Mouse (Mus musculus): ENCODE data around the gene Pgr.

Gene Pgr

DNA sequence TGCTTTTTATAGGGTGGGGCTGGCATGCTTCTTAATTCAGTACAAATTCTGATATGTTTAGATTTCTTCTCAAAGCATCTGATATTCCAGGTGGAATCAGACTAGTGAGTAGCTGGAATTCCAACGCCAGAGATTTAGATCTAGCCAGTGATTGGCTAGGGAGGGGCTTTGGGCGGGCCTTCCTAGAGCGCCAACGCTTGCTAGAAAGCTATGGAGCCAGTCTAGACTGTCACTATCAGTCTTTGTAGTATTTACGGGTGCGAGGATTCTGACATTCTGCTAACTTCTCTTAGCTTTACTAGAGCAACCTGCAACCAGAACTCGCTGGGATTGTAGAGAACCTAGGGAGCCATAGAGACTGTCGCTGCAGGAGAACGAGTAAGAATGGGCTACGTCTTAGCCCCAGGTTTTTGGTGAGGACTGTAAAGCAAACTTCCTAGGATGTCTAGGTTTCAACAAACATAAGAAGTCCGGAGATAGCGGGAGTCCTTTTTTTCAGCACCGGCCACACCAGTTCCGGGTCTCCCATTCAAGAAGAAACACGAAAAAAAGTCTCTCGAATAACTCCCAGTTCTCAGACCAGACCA, at the start of gene Pgr:
TSS of gene Pgr (plus strand) at position 218 of the 587 bp plus-strand sequence.
- no peak for DNase-seq (ENCODE audit: low spot score in 2 of 2)

DNA sequence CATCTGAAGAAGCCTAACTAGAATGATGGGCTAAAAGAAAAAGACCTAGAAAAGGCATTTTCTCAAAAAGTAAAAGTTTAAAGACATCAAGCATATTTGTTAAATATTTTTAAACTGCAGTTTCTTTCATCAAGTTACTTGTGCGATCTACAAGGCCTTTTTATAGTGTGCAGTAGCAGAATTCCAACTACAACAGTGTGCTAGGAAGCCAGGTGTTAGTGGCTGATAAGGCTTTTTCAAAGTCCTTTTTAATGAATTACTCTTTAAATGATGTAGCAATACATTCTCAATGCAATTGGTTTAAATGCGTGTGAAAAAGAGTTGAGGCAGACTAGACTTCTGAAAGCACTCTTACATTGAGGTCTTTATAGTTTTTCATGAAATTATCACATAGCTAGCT, 42.2 kb upstream of the Pgr start:
- DNase-seq (ENCODE audit: low spot score in 2 of 2): no peak

DNA sequence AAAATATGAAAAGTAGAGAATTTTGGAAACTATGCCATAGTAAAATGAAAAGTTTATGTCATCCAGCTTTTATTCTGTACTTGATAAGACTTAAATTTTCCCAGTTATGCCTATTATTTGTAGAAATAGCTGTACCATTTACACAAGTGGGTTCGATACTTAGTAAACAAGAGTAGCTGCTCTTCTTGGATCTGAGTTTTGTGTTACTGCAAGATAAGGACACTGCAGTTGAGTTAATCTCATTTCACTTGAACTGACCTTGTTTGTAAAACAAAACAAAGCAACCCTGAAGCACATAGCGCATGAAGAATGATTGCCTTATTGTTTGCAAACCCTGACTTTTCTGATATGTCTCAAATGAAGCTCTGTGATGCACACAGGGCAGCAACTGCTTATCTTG, 31.1 kb upstream of the Pgr start:
- no peak for DNase-seq (ENCODE audit: low spot score in 2 of 2)

DNA sequence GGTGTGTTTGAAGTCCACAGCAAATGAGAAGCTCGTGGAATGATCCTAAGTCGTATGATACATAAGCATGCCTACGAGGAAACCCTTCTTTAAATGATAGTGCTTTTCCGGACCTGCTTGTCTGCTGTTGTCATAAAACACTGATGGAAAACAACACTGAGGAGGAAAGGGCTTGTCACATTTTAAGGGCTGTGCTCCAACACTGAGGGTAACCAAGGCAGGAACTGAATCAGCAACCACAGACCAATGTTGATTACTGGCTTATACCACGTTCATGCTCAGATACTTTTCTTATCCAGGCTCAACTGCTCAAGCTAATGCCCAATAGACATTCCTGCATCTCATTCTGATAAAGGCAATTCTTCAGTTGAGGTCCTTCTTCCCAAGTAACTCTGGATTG, 4.4 kb upstream of the Pgr start:
- no peak for DNase-seq (ENCODE audit: low spot score in 2 of 2)

DNA sequence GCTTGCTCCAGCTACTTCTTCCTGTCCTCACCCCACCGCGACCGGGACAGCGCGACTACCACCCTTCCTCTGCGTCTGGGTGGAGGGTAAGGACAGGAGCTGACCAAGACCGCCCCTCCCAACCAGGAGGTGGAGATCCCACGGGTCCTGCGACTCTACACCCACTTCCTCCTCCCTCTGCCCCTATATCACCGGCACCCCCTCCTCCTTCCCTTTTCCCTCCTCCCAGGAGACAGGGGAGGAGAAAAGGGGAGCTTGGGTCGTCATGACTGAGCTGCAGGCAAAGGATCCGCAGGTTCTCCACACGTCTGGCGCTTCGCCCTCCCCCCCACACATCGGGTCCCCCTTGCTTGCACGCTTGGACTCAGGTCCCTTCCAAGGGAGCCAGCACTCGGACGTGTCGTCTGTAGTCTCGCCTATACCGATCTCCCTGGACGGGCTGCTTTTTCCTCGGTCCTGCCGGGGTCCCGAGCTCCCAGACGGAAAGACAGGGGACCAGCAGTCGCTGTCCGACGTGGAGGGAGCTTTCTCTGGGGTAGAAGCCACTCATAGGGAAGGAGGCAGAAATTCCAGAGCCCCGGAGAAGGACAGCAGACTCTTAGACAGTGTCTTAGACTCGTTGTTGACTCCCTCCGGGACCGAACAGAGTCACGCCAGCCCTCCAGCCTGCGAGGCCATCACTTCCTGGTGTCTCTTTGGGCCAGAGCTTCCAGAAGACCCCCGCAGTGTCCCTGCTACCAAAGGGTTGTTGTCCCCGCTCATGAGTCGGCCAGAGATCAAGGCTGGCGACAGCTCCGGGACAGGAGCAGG, 775 bp downstream of the Pgr start:
- peak; percentile 0 to 3 for DNase-seq (ENCODE audit: low spot score in 2 of 2)

DNA sequence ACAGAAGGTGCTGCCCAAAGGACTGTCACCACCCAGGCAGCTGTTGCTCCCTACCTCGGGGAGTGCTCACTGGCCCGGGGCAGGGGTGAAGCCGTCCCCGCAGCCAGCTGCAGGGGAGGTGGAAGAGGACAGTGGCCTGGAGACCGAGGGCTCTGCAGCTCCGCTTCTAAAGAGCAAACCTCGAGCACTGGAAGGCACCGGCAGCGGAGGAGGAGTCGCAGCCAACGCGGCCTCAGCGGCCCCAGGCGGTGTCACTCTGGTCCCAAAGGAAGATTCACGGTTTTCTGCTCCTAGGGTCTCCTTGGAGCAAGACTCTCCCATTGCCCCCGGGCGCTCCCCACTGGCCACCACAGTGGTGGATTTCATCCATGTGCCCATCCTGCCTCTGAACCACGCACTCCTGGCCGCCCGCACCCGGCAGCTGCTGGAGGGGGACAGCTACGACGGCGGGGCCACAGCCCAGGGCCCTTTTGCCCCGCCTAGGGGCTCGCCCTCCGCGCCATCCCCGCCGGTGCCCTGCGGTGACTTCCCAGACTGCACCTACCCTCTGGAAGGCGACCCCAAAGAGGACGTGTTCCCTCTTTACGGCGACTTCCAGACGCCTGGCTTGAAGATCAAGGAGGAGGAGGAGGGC, 1.5 kb downstream of the Pgr start:
- peak in 1 of 2 experiments; percentile 1 for DNase-seq (ENCODE audit: low spot score in 2 of 2)

DNA sequence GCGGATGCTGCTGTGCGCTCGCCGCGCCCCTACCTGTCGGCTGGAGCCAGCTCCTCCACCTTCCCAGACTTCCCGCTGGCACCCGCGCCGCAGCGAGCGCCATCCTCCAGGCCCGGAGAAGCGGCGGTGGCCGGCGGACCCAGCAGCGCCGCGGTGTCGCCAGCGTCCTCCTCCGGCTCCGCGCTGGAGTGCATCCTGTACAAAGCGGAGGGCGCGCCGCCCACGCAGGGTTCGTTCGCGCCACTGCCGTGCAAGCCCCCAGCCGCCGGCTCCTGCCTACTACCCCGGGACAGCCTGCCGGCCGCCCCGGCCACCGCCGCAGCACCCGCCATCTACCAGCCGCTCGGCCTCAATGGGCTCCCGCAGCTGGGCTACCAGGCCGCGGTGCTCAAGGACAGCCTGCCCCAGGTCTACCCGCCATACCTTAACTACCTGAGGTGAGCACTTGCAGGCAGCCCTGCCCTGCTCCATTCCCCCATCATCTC, 2.1 kb downstream of the Pgr start:
- DNase-seq (ENCODE audit: low spot score in 2 of 2): peak in 1 of 2 experiments; percentile 3

DNA sequence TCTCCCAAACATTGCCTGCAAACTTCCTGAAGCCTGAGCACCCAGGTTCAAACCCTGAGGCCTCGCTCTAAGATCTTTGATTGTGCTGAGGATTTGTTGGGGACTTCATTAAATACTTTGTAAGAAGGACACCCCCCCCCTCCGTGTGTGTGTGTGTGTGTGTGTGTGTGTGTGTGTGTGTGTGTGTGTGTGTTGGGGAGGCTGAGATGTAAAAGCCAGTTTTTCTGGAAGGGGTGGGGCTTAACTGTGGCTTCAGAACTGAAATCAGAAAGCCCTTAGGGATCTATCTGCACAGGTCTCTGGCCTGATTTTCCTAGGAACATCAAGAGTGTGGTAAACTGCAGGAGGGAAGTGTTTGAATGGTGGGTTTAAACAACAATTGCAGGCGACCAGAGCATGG, 2.6 kb downstream of the Pgr start:
- no peak for DNase-seq (ENCODE audit: low spot score in 2 of 2)

DNA sequence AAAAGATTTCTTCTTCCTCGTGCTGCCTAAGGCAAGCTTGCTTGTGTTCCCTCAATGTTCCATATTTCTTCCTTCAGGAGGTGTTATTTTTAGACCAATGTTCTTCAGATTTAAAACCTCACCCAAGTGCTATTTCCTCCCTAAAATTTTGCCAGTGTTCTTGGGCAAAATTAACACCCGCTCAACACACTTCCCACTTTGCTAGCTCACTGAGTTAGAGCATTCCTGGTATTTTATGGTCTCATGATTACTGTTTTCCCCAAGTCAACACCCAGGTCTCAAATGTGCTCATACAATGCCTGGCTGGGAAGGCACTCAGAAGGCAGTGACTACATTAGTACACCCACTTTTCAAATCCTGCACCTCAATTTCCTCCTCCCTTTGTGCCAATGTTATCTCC, 27.9 kb downstream of the Pgr start:
- DNase-seq (ENCODE audit: low spot score in 2 of 2): no peak

DNA sequence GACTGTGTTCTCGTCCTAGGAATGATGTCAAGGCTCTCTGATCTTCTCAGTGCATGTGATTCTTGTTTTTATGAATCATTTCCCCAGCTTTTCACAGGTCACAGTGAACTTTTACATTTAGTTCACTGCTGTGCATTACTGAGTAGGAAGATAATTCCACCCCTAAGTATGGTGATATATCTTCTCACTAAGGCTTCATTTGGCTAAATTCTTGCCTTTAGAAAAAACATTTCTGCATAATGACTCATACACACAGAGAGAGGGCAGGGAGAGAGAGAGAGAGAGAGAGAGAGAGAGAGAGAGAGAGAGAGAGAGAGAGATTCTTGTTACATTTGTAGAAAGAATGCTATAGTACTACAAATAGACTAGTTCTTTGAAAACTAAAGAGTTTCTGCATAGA, 38.1 kb downstream of the Pgr start:
- no peak for DNase-seq (ENCODE audit: low spot score in 2 of 2)

DNA sequence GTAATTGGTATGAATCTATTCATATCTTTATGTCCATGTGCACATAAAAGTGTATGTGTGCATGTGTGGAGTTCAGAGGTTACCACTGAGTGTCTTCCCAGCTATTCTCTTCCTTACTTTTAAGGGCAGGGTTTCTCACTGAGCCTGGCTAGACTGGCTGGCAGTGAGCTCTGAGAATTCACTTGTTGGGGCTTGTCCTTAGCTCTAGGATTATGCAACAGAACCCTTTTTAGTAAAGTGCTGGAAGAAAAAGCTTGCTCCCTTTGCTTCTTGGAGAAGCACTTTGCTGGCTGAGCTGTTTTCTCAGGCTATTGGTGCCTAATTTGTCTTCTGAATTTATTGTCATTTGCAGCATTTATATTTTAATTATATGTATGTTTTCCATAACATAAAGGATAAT, 53.7 kb downstream of the Pgr start:
- DNase-seq (ENCODE audit: low spot score in 2 of 2): no peak

DNA sequence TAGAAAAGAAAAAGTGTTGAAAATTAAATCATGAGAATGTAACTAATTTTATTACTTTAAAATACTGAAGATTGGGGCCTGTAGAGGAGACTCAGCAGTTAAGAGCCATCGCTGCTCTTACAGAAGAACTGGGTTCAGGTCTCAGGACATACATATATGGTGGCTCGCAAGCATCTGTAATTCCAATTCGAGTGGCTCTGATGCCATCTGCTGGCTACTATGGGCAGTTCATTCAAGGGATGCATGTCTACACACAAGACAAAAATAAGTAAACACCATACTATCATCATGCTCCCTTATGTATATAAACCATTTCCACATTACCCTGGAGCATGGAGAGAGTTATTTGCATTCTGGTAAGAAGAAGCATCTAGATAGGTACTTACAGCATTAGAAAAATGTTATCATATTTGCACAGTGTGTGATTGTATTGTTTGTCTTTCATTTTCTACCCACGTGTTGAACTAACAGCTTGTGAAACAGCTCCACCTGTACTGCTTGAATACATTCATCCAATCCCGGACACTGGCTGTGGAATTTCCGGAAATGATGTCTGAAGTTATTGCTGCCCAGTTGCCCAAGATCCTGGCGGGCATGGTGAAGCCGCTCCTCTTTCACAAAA, 65.0 kb downstream of the Pgr start:
- DNase-seq (ENCODE audit: low spot score in 2 of 2): peak; percentile 7 to 19

DNA sequence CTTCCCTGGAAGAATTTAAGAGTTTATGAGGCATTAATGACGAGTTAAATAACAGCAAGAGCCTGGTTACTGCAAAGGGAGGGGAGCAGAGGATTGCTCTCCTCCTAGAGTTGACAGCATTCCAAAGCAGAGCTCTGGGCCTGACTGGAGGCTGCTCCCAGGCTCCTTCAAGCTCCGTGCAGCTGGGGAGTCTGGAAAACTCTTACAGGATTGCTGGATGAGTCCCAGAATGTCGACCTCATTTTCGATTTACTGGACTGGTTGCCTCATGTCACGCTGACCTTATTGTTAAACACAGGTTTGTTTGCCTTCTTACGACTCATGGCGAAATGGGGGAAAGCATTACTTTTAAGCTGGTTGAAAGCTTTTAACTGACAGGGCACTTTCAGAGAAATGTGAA, 70.6 kb downstream of the Pgr start:
- peak; percentile 9 to 33 for DNase-seq (ENCODE audit: low spot score in 2 of 2)

DNA sequence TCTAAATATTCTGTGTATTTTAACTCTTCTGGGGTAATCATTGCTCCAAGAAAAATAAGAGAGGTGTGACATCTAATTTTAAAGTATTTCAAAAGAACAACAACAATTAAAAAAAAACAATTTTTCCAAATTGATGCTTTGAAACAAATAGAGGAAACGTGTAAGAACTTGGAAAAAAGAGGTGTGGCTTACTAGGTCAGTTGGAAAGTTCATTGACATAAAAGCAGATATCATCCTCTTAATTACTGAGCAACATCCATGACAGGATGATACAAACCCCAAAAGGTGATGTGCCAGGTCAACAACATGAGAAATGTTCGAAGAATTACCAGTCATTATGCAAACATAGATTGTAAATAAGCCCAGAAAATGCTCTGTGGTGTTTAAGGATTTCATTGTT, 71.9 kb downstream of the Pgr start, which contains the start of gene Gm16485:
TSS of gene Gm16485 (plus strand) at position 301 of the 400 bp plus-strand sequence.
- DNase-seq (ENCODE audit: low spot score in 2 of 2): no peak

DNA sequence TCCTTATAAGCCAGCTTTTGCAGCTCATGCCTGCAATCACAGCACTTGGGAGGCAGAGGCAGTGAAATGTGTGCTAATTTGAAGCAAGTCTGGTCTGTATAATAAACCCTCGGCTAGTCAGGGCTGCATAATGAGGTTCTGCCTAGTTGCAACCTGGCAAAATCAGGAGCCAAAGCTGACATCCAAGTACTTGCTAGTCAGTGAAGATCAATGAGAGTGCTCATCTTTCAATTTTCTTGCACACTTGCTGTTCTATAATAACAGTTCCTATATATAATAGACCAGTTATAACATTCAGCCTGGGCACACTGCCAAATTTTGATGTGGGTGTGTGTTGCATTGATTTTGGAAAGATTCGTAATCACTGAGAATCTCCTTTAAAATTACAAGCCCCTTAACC, 78.1 kb downstream of the Pgr start:
- no peak for DNase-seq (ENCODE audit: low spot score in 2 of 2)

DNA sequence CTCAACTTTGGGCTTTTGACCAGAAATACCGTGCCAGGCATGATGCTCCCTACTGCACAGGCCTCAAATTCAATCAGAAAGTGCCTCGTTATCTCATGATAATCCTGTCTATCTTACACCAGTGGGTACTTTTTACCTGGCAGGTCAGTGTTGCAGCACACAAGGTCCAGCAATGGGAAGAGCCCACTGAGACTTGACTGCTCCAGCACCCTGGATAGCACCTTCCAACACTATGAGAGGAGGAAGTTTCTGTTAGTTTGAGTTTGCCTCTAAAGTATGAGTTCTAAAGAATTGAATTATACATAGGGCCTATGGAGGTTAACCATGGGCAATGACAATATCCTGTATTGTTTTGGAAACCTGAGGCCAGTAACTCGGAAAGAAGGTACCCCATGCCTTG, 82.7 kb downstream of the Pgr start:
- no peak for DNase-seq (ENCODE audit: low spot score in 2 of 2)

DNA sequence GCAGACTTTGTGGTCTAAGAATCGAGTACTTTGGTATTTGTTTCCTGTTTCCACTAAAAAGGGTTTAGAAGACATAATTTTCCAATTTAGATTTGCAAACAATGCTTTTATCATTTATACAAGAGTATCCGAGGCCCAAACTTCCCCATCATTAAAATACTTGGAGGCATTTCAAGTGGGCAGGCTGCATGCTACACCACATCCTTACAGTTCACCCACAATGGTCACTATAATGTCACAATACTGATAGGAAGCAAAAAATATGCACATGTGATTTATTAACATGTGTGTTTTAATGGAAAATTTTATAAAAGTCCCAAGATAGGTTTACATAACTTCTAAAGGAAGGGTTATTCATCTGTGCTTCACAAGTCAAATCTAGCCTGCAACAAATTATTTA, 96.9 kb downstream of the Pgr start:
- no peak for DNase-seq (ENCODE audit: low spot score in 2 of 2)

DNA sequence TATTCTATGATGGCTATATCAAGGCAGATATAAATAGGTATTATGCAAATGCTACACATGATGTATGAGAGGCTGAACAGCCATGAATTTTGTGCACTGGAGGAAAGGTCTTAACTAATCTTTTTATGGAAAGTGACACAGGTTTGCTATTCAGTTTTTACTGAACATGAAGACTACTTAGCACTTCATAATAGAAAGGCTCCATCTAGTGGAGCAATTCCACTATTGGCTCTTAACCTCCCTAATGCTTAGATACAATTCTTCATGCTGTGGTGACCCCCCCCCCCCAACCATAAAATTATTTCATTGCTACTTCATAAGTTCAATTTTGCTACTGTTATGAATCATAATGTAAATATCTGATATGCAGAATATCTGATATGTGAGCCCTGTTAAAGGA, 101.5 kb downstream of the Pgr start:
- DNase-seq (ENCODE audit: low spot score in 2 of 2): no peak

DNA sequence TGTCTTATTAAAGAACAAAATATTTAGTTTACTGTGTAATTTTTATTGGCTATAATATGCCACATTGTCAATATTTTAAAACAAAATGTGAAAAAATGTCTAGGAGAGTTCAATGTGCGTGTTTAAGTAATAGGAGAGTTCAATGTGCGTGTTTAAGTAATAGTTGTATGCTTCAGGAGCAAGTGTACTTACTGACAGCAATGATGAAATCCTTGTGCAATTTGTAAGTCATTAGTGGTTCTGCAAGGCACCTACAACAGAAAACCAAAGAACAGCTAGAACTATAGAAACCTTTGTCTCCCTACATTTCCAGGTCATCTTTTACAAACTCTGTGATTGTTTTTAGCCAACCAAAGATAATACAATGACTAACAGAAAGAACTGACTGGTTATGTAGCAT, 115.5 kb downstream of the Pgr start:
- DNase-seq (ENCODE audit: low spot score in 2 of 2): no peak
